Mouse (Mus musculus) cerebellum, adult 8-10 months (tissue): ENCODE data around the gene Zfp62.

ENCODE experiments used
- DNase-seq: peaks from one replicate; pipeline ENCODE4 v3.0.0; 2022

Gene Zfp62

GRCm38 (mm10) chr11:49205080-49205590, 2.0 kb downstream of the Zfp62 start:
- no peak for DNase-seq

- no peak for DNase-seq
These were observed 4.4 kb downstream of the Zfp62 start for GRCm38 (mm10) chr11:49207495-49207894.

GRCm38 (mm10) chr11:49212577-49212976, 9.5 kb downstream of the Zfp62 start:
- no peak for DNase-seq

GRCm38 (mm10) chr11:49213505-49213904, 10.4 kb downstream of the Zfp62 start:
- DNase-seq = no peak

- DNase-seq = no peak
These were observed 16.2 kb downstream of the Zfp62 start for GRCm38 (mm10) chr11:49219271-49219670.

- no peak for DNase-seq
These were observed 21.4 kb downstream of the Zfp62 start for GRCm38 (mm10) chr11:49224455-49224854.

GRCm38 (mm10) chr11:49232781-49233180, 29.7 kb downstream of the Zfp62 start:
- no peak for DNase-seq

GRCm38 (mm10) chr11:49235459-49236207, 32.5 kb downstream of the Zfp62 start:
- no peak for DNase-seq

- no peak for DNase-seq
These were observed 33.8 kb downstream of the Zfp62 start for GRCm38 (mm10) chr11:49236891-49237290.

- DNase-seq = no peak
These were observed 34.4 kb downstream of the Zfp62 start for GRCm38 (mm10) chr11:49237532-49237931.

GRCm38 (mm10) chr11:49240310-49240709, 37.2 kb downstream of the Zfp62 start:
- DNase-seq = no peak

- DNase-seq = no peak
These were observed 37.8 kb downstream of the Zfp62 start for GRCm38 (mm10) chr11:49240874-49241273.

GRCm38 (mm10) chr11:49241471-49241870, 38.4 kb downstream of the Zfp62 start:
- no peak for DNase-seq

- DNase-seq = no peak
These were observed 40.0 kb downstream of the Zfp62 start for GRCm38 (mm10) chr11:49242944-49243626.

GRCm38 (mm10) chr11:49243727-49244594, 40.9 kb downstream of the Zfp62 start, which contains the start of gene Mgat1:
TSS of gene Mgat1 (plus strand) at chr11:49244191.
- peak; percentile 80 for DNase-seq

- no peak for DNase-seq
These were observed 41.5 kb downstream of the Zfp62 start for GRCm38 (mm10) chr11:49244595-49244930.

GRCm38 (mm10) chr11:49245176-49245575, 42.1 kb downstream of the Zfp62 start:
- no peak for DNase-seq

GRCm38 (mm10) chr11:49245634-49246415, 42.7 kb downstream of the Zfp62 start:
- no peak for DNase-seq

GRCm38 (mm10) chr11:49246523-49246922, 43.4 kb downstream of the Zfp62 start:
- no peak for DNase-seq

- DNase-seq = no peak
These were observed 44.2 kb downstream of the Zfp62 start for GRCm38 (mm10) chr11:49247255-49247654.

GRCm38 (mm10) chr11:49248226-49248973, 45.3 kb downstream of the Zfp62 start:
- no peak for DNase-seq
